Mouse (Mus musculus) forebrain, embryonic 13.5 days (tissue): ENCODE results near the gene Ccdc13. TPM values are rescaled to one million over a fixed set of nuclear protein-coding genes. Genes with fewer than 3 reads are reported as not detected.

ENCODE experiments used
- ATAC-seq: fragments of 200-750 bp; cut with Nextera tagmentation; 2 replicates; pipeline ENCODE4 v1.8.0; 2017
- H3K27ac ChIP-seq: fragments of 300-500 bp; sonication (generic); 2 replicates; pipeline ENCODE4 v1.5.1; 2015; ENCODE audit warnings: inconsistent platforms, mild to moderate bottlenecking, moderate library complexity
- H3K27me3 ChIP-seq: fragments of 300-500 bp; sonication (generic); 2 replicates; pipeline ENCODE4 v1.6.1; 2015; ENCODE audit warnings: mild to moderate bottlenecking, inconsistent platforms
- H3K36me3 ChIP-seq: fragments of 300-500 bp; sonication (generic); 2 replicates; pipeline ENCODE4 v1.6.1; 2015; ENCODE audit warnings: mild to moderate bottlenecking, inconsistent platforms; ENCODE audit not compliant: poor library complexity, severe bottlenecking
- H3K4me1 ChIP-seq: fragments of 300-500 bp; sonication (generic); 2 replicates; pipeline ENCODE4 v1.6.1; 2015; ENCODE audit warnings: inconsistent platforms
- H3K4me2 ChIP-seq: fragments of 300-500 bp; sonication (generic); 2 replicates; pipeline ENCODE4 v1.6.1; 2015; ENCODE audit warnings: inconsistent platforms, mild to moderate bottlenecking, moderate library complexity
- H3K4me3 ChIP-seq: fragments of 300-500 bp; sonication (generic); 2 replicates; pipeline ENCODE4 v1.5.1; 2015; ENCODE audit warnings: mild to moderate bottlenecking, inconsistent platforms
- H3K9ac ChIP-seq: fragments of 300-500 bp; sonication (generic); 2 replicates; pipeline ENCODE4 v1.6.1; 2015; ENCODE audit warnings: mild to moderate bottlenecking, inconsistent platforms
- H3K9me3 ChIP-seq: fragments of 300-500 bp; sonication (generic); replicated peaks from 2 replicates; pipeline ENCODE4 v1.6.1; 2016; ENCODE audit warnings: inconsistent platforms
- WGBS: fragments of 180-500 bp; shearing (Covaris S2); methylation state at CpG from one replicate; pipeline ENCODE4 v1.1.7; 2015; 5-methylcytosine and 5-hydroxymethylcytosine counted together
- polyA plus RNA-seq: library from polyadenylated mRNA; unstranded; fragments of >200 nt; fragmentation: Nextera tagmentation; extraction: Ambion mirVana; gene quantifications from 2 replicates; pipeline ENCODE4 v1.2.1, GENCODE M21; 2015

The Ccdc13 gene
- polyA plus RNA-seq, 1 experiment from 2014 or later = 2.9 TPM

- Histone ChIP-seq H3K36me3 (no peaks in the 10 kb centered on the region), H3K4me3 (no peak overlapping the region), H3K9ac (no peak overlapping the region), H3K9me3 (no peaks in the 10 kb centered on the region), H3K27me3 (no peaks in the 10 kb centered on the region), H3K27ac (no peak overlapping the region), H3K4me1 (peaks cover 19% of the 10 kb centered on the region), H3K4me2 (no peak overlapping the region)
- ATAC-seq = no peak
- 80% methylated on average over 9 of the region's 9 CpGs for WGBS
These were observed 20.0 kb downstream of the Ccdc13 start for GRCm38 (mm10) chr9:121819073-121819770.

DNA sequence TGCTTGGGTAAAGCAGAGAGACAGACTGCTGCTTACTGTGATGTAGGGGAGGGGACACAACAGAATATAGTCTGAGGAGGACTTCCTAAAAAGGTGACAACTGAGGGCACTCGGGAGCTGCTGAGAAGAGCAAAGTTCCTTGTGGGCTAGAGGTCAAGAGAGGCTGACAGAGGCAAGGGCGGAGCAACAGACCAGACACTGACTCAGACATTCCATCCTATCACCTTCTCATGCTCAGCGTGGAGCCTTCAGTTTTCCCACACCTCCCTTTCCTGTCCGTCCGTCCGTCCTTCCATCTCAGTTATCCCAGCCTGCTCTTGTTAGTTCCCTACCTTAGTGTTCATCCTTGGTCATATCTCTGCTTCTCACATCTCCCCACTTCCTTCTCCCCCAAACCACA, 24.1 kb downstream of the Ccdc13 start:
- H3K4me3 ChIP-seq = no peak overlapping the region
- H3K27ac ChIP-seq = no peak overlapping the region
- no peaks in the 10 kb centered on the region for H3K27me3 ChIP-seq
- no peak overlapping the region for H3K4me2 ChIP-seq
- H3K4me1 ChIP-seq = peaks cover 10% of the 10 kb centered on the region
- no peaks in the 10 kb centered on the region for H3K36me3 ChIP-seq
- 85% methylated on average over 6 of the region's 6 CpGs for WGBS
- ATAC-seq = no peak
- no peak overlapping the region for H3K9ac ChIP-seq
- no peaks in the 10 kb centered on the region for H3K9me3 ChIP-seq

GRCm38 (mm10) chr9:121810081-121810821, 29.0 kb downstream of the Ccdc13 start:
- Histone ChIP-seq H3K36me3 (no peaks in the 10 kb centered on the region), H3K27me3 (no peaks in the 10 kb centered on the region), H3K4me1 (peaks cover 38% of the 10 kb centered on the region), H3K9ac (peak overlapping the region; percentile 34; the same call in 1 of the 2 replicates), H3K4me2 (peak overlapping the region; percentile 36), H3K4me3 (no peak overlapping the region), H3K27ac (peak overlapping the region; percentile 68), H3K9me3 (no peaks in the 10 kb centered on the region)
- peak; percentile 79 for ATAC-seq
- WGBS = 12% methylated on average over 15 of the region's 15 CpGs

DNA sequence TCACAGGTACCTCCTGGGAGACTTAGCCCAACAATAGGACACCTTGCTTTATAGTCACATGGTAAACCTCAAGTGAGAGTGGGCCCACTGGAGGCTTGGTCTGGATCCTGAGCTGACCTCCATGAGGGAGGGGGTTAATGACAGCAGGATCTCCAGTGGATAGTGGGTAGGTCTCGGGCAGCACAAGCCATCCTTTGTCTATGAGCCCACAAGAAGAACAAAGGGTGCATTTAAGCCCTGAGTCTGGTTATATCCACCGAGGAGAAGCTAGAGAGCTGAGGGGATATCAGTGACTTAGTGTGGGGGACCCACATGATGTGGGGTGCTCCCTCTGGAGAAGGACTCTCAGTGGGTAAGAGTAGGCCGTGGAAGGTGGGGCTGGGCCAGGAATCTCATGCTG, 30.8 kb downstream of the Ccdc13 start:
- Histone ChIP-seq H3K4me1 (peaks cover 38% of the 10 kb centered on the region), H3K9ac (no peak overlapping the region), H3K4me2 (no peak overlapping the region), H3K27ac (no peak overlapping the region), H3K27me3 (no peaks in the 10 kb centered on the region), H3K4me3 (no peak overlapping the region), H3K9me3 (no peaks in the 10 kb centered on the region), H3K36me3 (no peaks in the 10 kb centered on the region)
- WGBS = 52% methylated on average over 3 of the region's 3 CpGs
- ATAC-seq = no peak

DNA sequence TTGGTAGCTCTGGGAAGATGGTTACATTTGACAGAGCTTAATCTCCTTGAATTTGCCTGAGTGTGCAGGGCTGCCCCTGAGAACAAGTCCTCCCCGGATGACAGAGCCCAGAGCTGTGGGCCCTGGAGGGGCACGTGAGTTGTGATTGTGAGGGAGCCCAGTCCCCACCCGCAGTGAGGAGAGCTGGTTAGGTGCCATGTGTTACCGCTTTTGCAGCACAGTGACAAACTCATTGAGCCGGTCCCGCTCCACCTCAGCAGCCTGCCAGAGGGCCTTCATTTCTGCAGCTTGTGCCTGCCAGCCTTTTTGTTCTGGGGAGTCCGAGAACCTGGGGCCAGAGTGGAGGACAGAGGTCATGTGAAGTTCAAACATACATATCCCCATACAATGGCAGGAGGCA, 31.3 kb downstream of the Ccdc13 start:
- no peak overlapping the region for H3K4me2 ChIP-seq
- no peaks in the 10 kb centered on the region for H3K36me3 ChIP-seq
- H3K4me3 ChIP-seq = no peak overlapping the region
- no peak for ATAC-seq
- no peaks in the 10 kb centered on the region for H3K9me3 ChIP-seq
- no peak overlapping the region for H3K27ac ChIP-seq
- 63% methylated on average over 7 of the region's 7 CpGs for WGBS
- no peak overlapping the region for H3K9ac ChIP-seq
- H3K4me1 ChIP-seq = peaks cover 38% of the 10 kb centered on the region
- H3K27me3 ChIP-seq = no peaks in the 10 kb centered on the region

DNA sequence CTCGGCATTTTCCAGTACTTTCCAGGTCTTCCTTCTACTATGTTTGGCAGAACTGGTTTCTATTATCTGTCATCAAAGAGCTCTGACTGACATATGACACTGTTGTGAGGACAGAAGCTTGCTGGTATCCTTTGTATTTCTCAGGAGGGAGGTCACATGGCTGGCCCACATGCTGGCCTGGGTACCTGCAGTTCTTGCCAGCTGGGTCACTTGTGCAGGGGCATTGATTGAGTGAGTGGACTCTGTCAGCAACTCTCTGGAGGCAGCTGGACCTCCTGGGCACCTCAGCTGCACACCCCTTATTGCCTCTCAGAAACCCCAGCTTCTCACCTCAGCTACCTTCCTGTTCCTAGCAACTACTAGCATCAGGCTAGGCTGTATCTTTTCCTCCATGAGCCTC, 31.7 kb downstream of the Ccdc13 start:
- 51% methylated on average over 1 of the region's 1 CpGs for WGBS
- H3K4me2 ChIP-seq = no peak overlapping the region
- no peak overlapping the region for H3K27ac ChIP-seq
- H3K4me3 ChIP-seq = no peak overlapping the region
- peaks cover 38% of the 10 kb centered on the region for H3K4me1 ChIP-seq
- ATAC-seq = no peak
- H3K36me3 ChIP-seq = no peaks in the 10 kb centered on the region
- H3K27me3 ChIP-seq = no peaks in the 10 kb centered on the region
- H3K9ac ChIP-seq = no peak overlapping the region
- H3K9me3 ChIP-seq = no peaks in the 10 kb centered on the region

- no peak for ATAC-seq
- Histone ChIP-seq H3K36me3 (no peaks in the 10 kb centered on the region), H3K27me3 (no peaks in the 10 kb centered on the region), H3K9ac (no peak overlapping the region), H3K27ac (no peak overlapping the region), H3K4me1 (peaks cover 12% of the 10 kb centered on the region), H3K9me3 (no peaks in the 10 kb centered on the region), H3K4me3 (no peak overlapping the region), H3K4me2 (no peak overlapping the region)
- 87% methylated on average over 7 of the region's 7 CpGs for WGBS
These were observed 36.5 kb downstream of the Ccdc13 start for GRCm38 (mm10) chr9:121802747-121803146.

DNA sequence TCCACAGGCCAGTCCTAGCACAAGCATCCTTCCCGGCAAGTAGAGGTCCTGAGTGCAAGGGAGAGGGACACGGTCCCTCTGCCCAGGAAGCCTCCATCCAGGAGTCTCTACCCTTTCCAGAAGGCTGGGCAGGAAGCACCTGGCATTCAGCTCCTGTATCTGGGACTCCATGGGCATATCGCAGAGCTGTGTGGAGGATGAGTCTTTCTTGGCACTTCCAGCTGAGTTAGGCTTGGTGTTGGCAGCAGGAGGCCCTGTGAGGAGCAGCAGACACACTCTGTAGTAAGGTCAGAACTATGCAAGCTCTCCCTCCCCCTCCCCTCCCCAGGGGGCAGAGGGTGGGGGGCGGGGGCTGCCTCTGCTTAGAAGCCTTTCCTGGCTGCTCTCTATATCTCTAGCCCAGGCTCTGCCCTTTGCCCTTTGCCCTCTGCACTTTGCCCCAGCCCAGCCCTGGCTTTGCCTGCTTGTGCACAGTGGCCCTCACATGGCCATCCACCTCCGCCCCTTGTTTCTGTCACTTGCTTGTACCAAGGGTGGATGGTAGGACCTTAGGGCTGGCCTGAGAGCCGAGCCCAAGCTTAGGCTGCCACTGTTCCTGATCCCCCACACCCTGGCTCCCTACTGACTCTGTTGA, 40.3 kb downstream of the Ccdc13 start:
- H3K9me3 ChIP-seq = no peaks in the 10 kb centered on the region
- H3K27ac ChIP-seq = no peak overlapping the region
- H3K4me1 ChIP-seq = peaks cover 18% of the 10 kb centered on the region
- H3K4me2 ChIP-seq = no peak overlapping the region
- no peak overlapping the region for H3K9ac ChIP-seq
- H3K36me3 ChIP-seq = no peaks in the 10 kb centered on the region
- no peaks in the 10 kb centered on the region for H3K27me3 ChIP-seq
- H3K4me3 ChIP-seq = no peak overlapping the region
- ATAC-seq = no peak
- 43% methylated on average over 5 of the region's 6 CpGs for WGBS

GRCm38 (mm10) chr9:121797722-121798121, 41.5 kb downstream of the Ccdc13 start:
- ATAC-seq = no peak
- WGBS = 15% methylated on average over 12 of the region's 12 CpGs
- H3K9ac ChIP-seq = no peak overlapping the region
- H3K4me2 ChIP-seq = no peak overlapping the region
- H3K27me3 ChIP-seq = no peaks in the 10 kb centered on the region
- H3K27ac ChIP-seq = no peak overlapping the region
- H3K4me3 ChIP-seq = no peak overlapping the region
- peaks cover 18% of the 10 kb centered on the region for H3K4me1 ChIP-seq
- no peaks in the 10 kb centered on the region for H3K9me3 ChIP-seq
- H3K36me3 ChIP-seq = no peaks in the 10 kb centered on the region

- H3K9me3 ChIP-seq = no peaks in the 10 kb centered on the region
- no peak overlapping the region for H3K4me2 ChIP-seq
- no peak overlapping the region for H3K4me3 ChIP-seq
- no peak overlapping the region for H3K9ac ChIP-seq
- 0 out of 2 replicates have a peak, but pooled peaks cover 3% of the 10 kb centered on the region for H3K27me3 ChIP-seq
- no peaks in the 10 kb centered on the region for H3K36me3 ChIP-seq
- peaks cover 8% of the 10 kb centered on the region for H3K4me1 ChIP-seq
- ATAC-seq = no peak
- WGBS = 47% methylated on average over 1 of the region's 1 CpGs
- no peak overlapping the region for H3K27ac ChIP-seq
These were observed 44.2 kb downstream of the Ccdc13 start for GRCm38 (mm10) chr9:121794972-121795539.

DNA sequence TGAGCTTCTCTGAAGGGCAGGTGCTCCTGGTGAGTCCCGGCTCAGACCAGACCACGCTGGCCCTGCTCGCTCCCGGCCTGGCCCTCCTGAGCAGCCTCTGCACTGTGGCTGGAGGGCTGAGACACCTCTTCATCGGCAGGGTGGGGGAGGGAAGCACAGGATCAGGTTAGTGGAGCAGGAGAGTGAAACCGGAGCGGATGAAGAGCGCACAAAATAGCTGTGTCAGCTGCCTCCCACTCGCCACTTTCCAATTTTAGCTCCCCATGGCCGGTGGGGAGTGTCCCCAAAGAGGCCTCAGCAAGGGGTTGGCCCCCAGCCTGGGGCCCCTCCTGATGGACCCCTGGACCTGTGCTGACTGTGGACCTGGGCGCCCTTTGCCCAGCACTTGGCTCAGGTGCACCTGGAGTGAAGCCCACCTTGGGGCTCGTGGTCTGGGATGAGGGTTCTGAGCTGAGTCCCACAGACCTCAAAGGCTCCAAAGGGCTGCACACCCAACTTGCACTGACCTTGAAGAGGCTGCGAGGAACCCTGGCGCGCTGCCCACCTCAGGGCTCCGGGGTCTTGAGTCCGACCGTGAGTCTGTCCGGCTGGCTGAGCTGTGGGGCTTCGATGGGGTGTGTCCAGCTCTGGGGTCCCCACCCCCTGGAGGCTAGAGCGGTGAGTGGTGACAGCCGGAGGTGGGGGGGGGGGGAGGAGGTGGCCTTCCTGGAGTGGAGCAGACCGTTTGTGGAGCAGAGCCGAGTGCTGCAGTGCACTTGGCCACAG, 47.3 kb downstream of the Ccdc13 start, which contains the start of gene Hhatl:
Gene Hhatl, minus strand, starts transcription at position 751 of the 765 bp plus-strand sequence.
- Histone ChIP-seq H3K27me3 (0 out of 2 replicates have a peak, but pooled peaks cover 3% of the 10 kb centered on the region), H3K27ac (no peak within 1 kb of the TSS), H3K4me1 (peaks cover 13% of the 10 kb centered on the region), H3K9ac (no peak within 1 kb of the TSS), H3K36me3 (no peaks in the 10 kb centered on the region), H3K4me2 (no peak within 1 kb of the TSS), H3K9me3 (no peaks in the 10 kb centered on the region), H3K4me3 (no peak within 1 kb of the TSS)
- ATAC-seq = no peak
- WGBS = 42% methylated on average over 24 of the region's 24 CpGs
